Mouse (Mus musculus): Measurements from ENCODE around the gene Mtf1.

Gene Mtf1

DNA sequence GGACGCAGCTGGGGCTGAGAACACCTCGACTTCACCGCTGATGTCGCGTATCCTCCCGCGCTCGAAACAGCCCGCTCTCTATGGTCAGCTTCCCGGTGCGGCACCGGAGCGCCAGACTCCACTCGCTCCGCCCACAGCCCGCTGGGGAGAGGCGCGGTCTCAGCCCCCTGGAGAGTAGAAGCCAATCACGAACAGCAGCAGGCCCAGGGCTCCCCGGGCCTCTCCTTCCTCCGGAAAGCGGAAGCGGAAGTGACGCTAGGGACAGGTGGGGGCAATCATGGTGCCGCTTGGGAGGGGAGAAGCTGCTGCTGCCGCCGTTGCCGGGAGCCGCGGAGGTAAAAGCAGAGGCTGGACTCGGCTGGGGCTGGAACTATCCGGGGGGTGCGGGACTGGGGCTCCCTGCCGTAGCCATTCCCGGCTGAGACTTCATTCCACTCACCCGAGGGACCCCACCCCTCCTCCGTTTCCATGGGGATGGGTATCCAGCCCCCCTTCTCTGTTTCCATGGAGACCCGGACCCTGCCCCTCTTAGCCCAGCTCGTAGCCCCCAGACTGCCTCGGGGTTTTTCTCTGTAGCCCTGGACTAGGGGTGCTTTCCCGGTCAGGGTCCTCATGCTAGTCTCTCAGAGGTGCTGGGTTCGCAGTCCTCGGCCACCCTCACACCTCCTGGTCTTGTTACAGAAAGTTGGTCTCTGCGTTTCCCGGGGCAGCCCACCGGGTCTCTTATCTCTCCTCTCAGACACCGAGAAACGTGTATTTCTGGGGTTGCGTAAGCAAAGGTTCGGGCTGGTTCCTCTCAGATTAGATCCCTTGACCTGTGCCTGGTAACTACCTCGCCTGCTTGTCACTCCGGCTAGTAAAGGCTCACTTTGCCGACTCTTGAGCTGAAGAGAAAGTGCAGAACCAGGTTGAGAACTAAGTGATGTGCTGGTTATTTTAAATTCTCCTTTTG, 681 bp downstream of the Mtf1 start:
- peak; percentile 96 for DNase-seq (ENCODE audit: low spot score)

- DNase-seq (ENCODE audit: low spot score): no peak
Observed at GRCm38 (mm10) chr4:124803406-124803805, 1.5 kb downstream of the Mtf1 start.

DNA sequence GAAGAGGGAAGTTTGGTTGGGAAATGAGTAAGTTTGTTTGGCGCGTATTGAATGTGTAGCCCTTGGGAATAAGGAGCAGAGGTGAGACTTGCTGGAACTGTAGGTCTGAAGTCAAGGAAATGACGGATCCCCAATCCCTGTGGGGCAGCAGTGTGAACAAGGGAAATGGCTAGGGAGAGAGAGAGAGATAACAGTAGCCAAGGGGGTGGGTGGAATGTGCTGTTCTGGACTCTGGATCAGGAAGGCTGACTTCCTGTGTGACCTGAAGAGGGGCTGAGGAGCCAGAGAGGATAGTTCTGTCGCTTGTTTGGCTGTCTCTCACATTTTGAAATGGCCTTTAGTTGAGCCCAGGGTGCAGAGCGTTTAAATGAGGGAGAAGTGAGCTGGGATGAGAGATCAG, 6.6 kb downstream of the Mtf1 start:
- no peak for DNase-seq (ENCODE audit: low spot score)

GRCm38 (mm10) chr4:124809136-124809883, 7.4 kb downstream of the Mtf1 start:
- DNase-seq (ENCODE audit: low spot score): no peak

DNA sequence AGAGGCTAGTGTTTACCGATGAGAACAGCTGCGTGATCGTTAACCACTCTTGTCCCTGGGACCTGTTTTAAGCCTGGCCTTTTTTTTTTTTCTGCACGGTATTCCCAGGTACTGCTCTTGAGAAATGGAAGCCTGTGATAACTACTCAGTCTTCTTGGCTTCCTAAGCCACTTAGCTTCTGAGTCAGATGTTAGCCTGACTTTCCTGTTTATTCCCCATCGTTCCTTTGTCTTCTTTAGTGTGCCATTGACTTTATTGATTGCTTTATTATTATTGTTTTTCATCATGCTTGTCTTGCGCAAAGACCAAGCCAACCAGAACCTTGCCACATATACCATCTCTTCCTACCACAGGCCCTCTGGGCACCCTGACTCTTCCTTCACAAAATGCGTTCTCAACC, 8.2 kb downstream of the Mtf1 start:
- DNase-seq (ENCODE audit: low spot score): no peak

GRCm38 (mm10) chr4:124811347-124811975, 9.6 kb downstream of the Mtf1 start:
- no peak for DNase-seq (ENCODE audit: low spot score)

DNA sequence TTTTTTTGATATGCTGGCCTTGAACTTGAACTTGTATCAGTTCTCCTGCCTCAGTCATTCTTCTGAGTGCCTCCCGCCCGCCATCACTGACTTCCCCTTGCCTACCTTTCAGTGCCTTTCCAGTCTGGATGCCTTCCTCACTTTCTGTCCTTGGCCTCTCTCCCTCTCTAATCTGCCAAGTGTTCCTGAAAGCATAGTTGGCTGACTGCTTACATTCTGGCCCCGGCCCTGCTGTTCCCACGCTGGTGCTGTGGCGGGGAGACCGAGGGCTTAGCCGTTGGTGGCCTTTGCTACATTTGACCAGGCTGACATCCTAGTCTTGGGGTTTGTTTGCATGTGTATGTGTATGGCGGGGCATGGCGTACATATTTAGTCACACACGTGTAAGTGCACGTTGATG, 14.0 kb downstream of the Mtf1 start:
- DNase-seq (ENCODE audit: low spot score): no peak

GRCm38 (mm10) chr4:124817803-124818202, 15.9 kb downstream of the Mtf1 start:
- DNase-seq (ENCODE audit: low spot score): peak; percentile 16

DNA sequence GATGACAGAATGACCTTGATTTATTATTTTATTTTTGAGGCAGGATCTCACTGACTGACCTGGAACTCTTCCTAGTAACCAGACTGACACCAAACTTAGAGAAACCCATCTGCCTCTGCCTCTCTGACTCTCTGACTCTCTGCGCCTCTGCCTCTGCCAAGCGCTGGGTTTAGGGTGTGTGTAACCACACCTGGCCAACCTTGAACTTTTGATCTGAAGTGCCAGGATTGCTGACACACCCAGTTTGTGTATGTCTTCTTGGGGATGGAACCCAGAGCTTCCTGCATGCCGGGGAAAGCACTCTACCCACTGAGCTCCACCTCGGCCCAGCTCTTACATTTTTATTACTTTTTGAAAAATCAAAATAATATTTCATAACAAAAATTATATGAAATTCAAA, 16.9 kb downstream of the Mtf1 start:
- no peak for DNase-seq (ENCODE audit: low spot score)

- DNase-seq (ENCODE audit: low spot score): no peak
Observed at GRCm38 (mm10) chr4:124824967-124825366, 23.1 kb downstream of the Mtf1 start.

DNA sequence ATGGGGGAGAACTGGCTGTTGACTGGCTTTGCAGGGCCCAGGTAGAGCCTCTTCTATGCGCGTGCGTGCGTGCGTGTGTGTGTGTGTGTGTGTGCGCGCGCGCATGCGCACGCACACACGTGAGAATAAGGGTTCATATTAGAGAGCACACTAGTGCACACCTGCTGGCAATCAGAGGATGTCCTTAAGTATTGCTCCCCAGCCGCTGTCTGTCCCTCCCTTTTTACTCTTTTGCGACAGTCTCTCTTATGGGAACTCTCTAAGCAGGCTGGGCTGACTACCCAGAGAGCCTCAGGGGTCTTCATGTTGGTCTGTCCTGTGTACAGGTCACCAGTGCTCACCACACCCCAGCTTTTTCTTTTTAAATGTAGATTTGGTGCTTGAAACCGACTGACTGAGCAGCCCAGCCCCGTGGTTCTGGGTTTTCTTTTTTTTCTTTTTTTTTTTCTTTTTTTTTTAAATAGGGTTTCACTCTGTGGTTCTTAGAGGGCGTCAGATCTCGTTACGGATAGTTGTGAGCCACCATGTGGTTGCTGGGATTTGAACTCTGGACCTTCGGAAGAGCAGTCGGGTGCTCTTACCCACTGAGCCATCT, 23.6 kb downstream of the Mtf1 start:
- DNase-seq (ENCODE audit: low spot score): no peak

DNA sequence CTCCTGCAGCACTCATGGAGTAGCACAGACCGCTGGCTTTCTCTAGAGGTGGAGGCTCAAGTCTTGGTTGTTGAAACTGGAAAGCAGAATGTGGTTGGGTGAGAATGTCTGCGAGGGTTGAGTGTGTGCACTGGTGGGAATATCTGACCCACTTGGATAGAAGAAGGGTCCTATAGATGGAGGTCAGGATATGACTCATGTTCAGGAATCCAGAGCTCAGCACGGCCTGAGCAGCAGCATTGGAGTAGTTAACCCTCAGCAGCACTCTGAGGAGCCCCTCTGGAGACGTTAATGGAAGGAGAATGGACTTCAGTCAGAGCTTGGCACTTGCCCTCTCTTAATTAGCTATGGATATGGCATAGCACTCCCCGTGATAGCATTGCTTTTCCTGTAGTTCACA, 27.8 kb downstream of the Mtf1 start:
- DNase-seq (ENCODE audit: low spot score): no peak

DNA sequence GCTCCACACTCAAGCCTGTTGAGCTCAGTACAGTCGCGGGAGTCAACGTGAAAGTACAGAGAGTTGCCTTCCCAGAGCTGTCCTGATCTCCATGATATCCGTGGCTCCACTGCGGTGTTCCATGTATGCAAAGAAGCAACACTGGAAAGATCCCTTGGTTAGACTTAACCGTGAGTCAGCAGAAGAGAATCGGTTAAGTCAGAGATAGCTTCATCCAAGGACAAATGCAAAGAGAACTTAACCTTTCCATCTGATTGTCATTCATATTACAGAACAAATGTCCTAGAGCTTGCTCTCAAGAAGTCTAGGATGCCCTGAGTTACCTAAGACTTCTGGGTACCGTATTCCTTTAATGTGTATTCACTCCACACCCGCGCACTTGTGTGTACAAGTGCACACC, 30.9 kb downstream of the Mtf1 start:
- no peak for DNase-seq (ENCODE audit: low spot score)

GRCm38 (mm10) chr4:124838035-124838700, 36.3 kb downstream of the Mtf1 start:
- DNase-seq (ENCODE audit: low spot score): no peak

GRCm38 (mm10) chr4:124840998-124841397, 39.1 kb downstream of the Mtf1 start:
- no peak for DNase-seq (ENCODE audit: low spot score)

DNA sequence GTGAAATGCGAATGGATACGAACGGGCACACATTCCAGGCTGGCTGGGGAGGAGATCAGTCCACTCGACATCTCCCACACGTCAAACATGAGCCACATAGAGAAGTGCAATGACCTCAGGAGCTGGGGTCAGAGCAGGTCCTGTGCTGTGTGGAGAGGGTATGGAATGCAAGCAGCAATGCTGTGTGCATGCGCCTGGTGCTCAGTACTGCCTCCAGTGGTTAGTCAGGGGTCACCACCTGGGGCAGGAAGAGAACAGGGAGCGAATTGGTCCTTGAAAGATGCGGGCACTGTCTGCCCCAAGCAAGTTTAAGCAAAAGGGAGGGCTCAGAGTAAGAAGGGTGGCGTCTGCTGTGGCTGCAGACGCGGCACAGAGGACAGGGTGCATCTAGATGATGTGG, 41.6 kb downstream of the Mtf1 start:
- DNase-seq (ENCODE audit: low spot score): no peak

- peak; percentile 51 for DNase-seq (ENCODE audit: low spot score)
Observed at GRCm38 (mm10) chr4:124847573-124847972, 45.7 kb downstream of the Mtf1 start.

DNA sequence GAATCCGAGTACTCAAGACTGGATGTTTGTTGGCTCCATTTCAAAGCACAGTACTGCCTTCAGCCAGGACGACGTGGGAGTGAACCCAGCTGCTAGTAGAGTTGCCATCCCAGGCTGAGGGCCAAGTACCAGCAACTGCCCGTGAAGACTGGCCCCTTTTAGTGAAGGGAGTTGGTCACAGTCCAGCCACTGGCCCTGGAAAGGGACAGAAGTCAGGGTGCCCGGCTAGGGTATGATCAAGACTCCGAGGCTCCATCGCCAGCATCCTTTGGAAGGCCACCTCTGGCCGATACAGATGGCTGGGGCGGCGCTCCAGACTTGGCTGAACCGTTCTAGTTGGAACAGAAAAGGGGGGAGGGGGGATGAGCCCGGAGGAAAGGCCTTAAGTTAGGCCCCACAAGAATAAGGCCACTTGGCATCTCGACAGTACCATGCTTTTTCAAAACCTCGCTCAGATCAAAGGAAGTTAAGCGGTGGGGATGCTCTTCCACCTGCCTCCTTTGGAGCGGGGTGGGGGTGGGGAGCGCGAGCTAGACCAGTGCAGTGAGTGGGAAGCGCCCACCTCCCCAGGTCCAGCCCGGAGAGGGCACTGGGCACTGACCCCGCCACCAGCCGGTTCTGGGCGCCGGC, 47.8 kb downstream of the Mtf1 start:
- peak; percentile 70 for DNase-seq (ENCODE audit: low spot score)

DNA sequence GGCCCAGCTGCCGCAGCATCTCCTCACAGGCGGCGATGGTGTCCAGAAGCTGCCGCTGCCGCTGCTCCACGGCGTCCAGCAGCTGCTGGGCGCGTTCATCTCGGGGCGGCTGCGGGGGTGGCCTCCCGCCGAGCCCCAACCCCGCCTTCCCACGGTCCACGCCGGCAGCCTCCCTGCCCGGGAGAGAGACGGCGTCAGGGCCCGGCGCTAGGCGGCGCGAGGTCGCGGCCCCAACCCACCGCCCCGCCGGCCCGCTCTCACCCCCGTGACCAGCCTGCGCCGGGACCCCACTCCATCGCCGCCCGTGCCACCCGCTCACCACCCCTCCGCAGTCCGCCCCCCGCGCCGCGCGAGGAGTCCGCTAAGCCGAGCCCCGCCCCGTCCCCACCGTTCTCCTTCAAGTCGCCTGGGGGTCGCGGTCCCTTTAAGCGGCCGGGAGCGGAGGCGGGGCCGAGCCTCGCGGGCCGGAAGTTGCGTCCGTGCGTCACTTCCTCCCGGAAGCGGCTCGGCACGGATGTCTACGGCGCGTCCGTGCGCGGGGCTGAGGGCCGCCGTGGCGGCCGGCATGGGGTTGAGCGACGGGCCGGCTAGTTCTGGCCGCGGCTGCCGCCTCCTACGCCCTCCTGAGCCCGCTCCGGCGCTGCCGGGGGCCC, 48.5 kb downstream of the Mtf1 start, which contains the start of gene Yrdc:
Yrdc (plus strand) TSS at position 419 of the 653 bp plus-strand sequence.
- DNase-seq (ENCODE audit: low spot score): peak; percentile 89

DNA sequence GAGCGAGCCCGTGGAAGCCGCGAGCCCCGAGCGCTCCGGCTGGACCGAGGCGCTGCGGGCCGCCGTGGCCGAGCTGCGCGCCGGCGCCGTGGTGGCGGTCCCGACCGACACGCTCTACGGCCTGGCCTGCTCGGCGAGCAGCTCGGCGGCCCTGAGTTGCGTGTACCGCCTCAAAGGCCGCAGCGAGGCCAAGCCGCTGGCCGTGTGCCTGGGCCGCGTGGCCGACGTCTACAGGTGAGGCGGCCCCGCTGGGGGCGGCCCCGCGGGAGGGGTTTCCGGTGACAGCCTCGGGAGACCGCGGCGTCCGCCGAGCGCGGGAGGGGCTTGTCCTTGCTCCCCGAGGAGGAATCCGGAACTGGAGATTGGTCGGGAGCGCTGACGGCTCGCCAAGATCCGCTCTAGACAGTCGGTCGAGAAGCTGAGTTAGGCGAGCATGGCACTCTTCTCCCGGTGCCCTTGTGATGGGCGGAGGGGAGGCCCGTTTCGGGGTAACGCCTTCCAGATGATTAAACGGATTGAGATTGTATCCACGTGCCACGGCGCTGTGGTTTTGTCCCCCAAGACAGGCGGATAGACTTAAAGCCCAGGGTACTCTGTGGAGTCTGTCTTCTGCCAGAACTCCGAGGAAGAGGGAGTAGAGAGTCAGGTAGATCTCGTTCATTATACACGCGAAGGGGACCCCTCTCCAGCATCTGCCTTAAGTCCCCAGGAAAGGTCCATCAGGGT, 49.2 kb downstream of the Mtf1 start, which contains the start of gene 1110065P20Rik:
1110065P20Rik (minus strand) TSS at position 264 of the 726 bp plus-strand sequence.
- peak; percentile 77 for DNase-seq (ENCODE audit: low spot score)

All from ovary, adult 18-20 months (tissue).